Mouse (Mus musculus) gastrocnemius, postnatal 14 days (tissue): Measurements from ENCODE around the gene Poll. TPM values are rescaled to one million over a fixed set of nuclear protein-coding genes. Genes with fewer than 3 reads are reported as not detected.
A peak's percentile ranks its signal among the peaks of the same experiment; 100 is the strongest.

Experiments used
- DNase-seq: peaks from one replicate; pipeline ENCODE4 v3.0.0; 2021; ENCODE audit warnings: mixed read lengths
- intact Hi-C: fragments of 180-260 bp; cut with DNase I; formaldehyde crosslinking; loops from one replicate; pipeline ENCODE4 v1.15.1; 2025; ENCODE audit warnings: low total_unique reads
- long read RNA-seq, 2 experiments: library from polyadenylated mRNA; stranded (forward); transcript quantifications; one replicate each; pipeline ENCODE4 v2.0.0; 2021
- total RNA-seq, 2 experiments: library from RNA; stranded (reverse); gene quantifications; 2 replicates each; pipeline ENCODE4 v1.2.3; 2021

Poll gene
- total RNA-seq = 10 to 100 TPM; 11.2 to 11.3 TPM
- long read RNA-seq, experiment 1, transcript Poll-201 (9 exons, 2,324 nt) = major isoform, 8 of 10 reads
- long read RNA-seq, experiment 1, partial matches to known transcripts = 2 of 10 reads
- long read RNA-seq, experiment 1, other reads (novel, unspliced or antisense) = 0 of 10 reads
- long read RNA-seq, experiment 2, transcript Poll-201 (9 exons, 2,324 nt) = major isoform, 9 of 10 reads
- long read RNA-seq, experiment 2, partial matches to known transcripts = 1 of 10 reads
- long read RNA-seq, experiment 2, other reads (novel, unspliced or antisense) = 0 of 10 reads

DNA sequence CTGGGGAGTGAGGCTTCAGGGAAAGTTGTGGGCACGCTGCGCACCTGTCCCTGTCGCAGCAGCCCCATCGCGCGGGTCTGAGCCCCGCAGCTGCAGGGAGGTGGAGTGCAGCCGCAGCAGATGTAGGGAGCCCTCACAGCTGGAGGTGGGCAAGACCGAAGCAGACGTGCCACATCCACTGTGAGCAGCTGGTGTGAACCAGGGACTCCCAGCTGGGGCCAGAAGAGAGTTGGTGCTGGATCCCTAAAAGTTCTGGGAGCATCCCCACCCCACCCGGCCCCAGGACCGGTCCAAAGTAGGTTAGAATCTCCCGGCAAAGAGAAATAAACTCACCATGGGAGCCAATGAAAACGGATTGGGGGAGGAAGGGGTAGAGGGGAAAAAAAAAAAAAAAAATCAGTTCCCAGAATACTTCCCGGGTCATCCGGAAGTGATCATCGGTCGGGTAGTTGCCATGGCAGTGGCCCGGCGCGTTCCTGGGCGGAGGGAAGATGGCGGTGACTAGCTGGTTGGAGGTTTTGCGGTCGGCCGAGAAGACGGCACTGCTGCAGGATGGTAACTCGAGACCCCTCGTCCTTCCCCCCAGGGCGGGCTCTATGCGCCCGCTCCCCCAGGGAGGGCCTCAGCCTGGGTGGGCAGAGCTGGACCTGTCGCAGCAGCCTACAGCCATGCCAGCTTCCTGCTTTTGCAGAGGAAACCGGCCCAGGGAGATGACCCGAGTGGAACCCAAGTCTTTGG is at the start of gene Poll, which contains the start of gene Gm17018:
Poll (minus strand) TSS at position 379 of the 738 bp plus-strand sequence.
Gm17018 (plus strand) TSS at position 463 of the 738 bp plus-strand sequence.
- peak; percentile 87 for DNase-seq
- intact Hi-C loops = no loop called here

DNA sequence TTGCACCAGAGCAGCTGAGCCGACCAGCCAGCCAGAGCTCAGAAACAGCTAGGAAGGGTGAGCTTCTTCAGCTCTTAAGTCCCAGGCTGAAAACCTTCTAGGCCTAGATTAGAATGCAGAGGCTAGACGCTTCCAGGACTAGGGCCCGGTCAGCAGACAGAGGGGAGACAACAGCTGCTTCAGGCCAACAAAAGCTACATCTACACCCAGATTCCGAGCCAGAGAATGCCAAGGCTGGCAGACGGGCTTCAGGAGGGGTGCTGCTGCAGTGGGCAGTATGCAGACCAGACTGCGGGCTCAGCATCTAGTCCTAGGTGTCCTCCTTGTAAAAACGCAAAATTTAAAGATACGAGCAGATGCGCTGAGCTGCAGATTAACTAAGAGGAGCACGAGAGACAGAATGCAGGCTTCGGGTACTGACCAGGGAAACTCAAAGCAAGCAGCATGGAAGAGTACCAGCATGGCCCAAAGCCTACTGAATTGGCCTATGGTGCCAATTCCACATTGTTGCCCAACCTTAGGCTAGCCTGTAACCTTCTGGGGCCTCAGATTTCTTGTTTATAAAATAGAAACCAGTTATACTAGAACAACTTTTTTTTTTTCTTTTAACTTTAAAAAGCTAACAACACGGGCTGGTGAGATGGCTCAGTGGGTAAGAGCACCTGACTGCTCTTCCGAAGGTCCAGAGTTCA is 48.5 kb upstream of the Poll start:
- intact Hi-C loops = no loop called here
- no peak for DNase-seq

DNA sequence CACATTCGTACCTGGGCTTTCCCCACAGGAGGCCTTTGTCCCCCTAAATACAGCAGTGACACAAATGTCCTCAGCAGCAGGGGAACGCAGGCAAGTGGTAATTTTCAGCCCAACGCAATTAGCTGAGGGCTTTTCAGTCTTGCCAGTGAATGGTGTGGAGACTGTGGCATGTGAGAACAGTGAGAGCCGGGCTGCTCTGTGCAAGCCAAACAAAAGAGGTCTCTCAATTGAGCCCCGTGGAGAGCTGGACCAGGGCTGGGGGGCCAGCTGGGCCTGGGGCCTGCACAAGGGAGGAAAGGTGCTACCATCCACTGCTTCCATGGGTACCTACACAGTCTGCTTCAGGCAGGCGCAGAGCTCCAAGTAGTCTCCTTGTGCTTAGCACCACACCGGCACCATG is 47.1 kb upstream of the Poll start:
- DNase-seq = no peak
- intact Hi-C loops = no loop called here

DNA sequence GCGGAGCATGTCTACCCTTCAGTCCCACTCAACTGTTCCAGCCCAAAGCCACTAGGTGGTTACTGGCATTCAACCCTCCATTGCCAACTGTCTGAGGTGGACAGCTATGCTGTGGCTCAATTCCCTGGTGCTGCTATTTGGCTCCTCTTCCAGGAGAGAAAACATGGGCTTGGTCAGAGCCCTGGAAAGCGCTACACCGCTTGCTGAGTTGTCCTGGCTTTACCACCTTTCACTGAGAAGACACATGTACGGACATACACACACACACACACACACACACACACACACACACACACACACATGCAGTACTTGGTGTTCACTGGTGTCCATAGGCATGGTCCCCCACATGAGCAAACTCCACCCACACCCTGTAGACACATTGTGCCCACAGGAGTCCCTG is 46.4 kb upstream of the Poll start:
- DNase-seq = no peak
- intact Hi-C loops = no loop called here

DNA sequence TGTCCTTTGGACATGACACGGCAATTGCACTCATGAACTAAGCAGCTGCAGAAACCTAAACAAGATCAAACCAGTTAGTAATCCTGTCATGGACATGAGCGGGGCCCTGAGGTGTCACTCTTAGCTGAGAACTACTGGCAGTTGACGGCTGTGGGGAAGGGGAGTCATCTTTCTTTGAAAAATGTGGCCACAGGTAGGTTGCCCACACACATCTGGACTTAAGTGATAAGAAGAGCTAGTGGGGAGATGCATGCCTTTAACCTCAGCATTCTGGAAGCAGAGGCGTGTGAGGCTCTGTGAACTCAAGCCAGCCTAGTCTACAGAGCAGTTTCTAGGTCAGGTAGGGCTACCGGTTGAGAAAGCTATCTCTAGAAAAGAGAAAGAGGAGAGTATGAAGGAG is 42.3 kb upstream of the Poll start:
- DNase-seq = no peak
- intact Hi-C loops = no loop called here

DNA sequence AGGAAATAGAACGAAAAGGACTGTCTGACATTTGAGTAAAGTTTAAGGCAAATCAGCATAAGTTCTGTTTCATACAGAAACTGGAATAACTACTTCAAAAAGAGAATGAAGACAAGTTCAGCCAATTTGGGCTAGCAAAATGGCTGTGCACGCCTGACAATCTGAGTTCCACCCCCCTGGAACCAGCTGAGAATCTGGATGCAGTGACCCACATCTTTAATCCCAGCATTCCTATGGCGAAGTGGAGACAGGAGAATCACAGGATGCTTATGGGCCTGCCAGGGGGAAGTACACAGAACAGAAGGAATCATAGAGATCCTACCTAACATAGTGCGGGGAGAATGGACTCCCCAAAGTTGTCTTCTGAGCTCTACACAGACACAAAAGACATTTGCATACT is 36.8 kb upstream of the Poll start:
- DNase-seq = no peak
- intact Hi-C loops = no loop called here

DNA sequence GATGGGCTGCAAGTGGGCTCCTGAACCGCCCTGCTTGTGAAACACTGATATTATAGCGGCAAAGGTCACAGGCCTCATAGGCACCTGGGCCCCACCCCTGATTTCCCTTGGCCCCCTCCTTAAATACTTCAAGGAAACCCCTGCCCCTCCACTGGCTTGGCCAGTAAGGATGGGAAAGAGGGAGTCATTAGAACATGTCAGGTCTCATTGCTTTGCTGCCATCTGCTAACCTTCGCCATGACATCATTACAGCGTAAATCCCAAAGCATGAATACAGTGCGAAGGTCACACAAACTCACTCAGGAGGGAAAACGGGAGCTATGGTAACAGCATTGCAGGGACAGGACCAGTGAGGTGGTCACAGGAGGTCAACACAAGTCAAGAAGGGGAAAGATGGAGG is 36.1 kb upstream of the Poll start:
- intact Hi-C loops = no loop called here
- DNase-seq = no peak

DNA sequence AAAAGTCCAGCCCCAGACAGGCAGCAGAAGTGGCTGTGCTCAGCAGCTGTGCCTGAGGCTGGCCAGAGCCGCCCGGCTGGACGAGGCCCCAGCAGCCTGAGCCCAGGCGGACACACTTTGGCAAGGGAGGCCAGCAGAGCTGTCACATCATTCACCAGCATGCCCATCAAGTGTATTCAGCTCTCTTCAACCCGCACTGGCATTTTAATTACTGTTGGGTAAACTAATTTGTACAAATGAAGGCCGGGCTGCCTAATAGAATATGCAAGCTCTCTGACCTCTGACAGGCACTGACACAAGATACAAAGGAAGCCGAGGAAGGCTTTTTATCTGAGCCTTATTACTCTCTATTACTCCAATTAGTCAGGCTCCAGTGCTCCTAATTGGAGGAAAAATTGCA is 35.7 kb upstream of the Poll start:
- DNase-seq = peak; percentile 65
- intact Hi-C loops = no loop called here

DNA sequence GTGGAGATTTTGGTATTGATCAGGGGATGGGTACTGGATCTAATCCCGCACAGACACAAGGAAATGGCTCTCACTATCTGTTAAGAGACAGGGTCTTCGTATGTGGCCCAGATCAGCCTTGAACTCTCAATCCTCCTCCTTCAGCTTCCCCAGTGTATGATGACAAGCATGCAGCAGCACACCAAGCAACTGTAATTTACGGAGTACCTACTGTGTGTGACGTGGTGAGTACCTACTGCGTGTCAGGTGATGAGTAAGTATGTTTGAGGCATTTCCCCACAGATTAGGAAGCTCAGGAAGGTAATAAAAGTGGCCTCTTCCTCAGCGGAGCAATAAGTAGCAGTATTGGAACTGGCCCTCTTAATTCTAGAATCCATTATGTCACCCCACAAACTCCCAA is 35.1 kb upstream of the Poll start:
- no peak for DNase-seq
- intact Hi-C loops = no loop called here

DNA sequence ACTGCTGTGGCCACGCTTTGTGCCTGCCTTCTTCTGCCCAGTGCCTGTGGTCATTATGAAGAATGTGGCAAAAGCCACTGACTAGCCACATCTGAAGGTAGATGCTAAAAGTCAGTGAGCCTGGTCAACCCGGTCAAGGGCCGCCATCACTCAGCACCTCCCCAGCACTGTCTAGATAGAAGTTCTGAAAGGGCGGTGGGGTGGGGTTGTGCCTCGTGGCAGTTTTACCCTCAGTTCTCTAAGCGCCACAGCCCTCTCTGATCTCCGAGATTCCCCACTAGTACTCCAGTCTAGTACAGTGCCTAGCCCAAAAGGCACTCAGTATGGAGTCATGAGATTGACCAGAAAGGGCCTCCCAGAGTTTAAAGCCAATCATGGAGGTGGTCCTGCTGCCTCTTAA is 33.7 kb upstream of the Poll start:
- intact Hi-C loops = no loop called here

DNA sequence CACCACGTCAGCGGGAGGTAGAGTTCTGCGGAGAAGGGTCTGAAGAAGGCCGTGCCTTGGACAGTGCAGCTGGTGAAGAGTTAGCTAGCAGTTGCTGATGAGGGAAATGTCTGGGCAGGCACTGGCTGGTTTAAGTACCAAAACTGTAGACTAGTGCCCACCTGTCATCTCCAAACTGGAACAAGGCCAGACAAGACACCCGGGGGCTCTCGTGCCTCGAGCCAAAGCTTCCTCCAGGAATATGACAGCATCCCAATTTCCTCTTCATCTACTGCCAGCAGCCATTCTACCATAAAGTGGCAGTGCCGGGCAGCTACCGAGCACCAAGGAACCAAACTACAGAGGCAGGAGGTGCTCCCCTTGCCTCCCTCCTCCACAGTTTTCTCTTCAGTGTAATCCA is 32.6 kb upstream of the Poll start:
- intact Hi-C loops = no loop called here

More for the DNA sequence above, 33.7 kb upstream of the Poll start:
- DNase-seq = no peak

DNA sequence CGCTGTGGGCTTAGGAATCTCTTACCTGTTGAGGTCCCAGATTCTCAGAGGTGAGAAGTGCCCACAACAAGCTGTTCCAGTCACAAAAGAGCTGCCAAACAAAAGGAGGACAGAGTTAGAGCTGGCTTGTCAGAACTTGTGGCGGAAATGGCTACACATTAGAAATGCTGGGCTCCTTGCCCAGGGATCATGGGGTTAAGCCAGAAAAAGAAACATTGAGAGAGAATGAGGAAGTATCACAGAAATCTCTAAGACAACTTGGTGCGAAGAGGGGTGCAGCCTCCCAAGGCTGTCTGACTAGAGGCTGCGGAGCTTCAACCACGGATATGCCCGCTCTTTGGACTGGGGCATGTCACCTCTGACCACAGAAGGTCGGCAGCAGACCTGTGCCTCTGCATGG is 31.4 kb upstream of the Poll start:
- intact Hi-C loops = no loop called here

More for the DNA sequence above, 32.6 kb upstream of the Poll start:
- no peak for DNase-seq

DNA sequence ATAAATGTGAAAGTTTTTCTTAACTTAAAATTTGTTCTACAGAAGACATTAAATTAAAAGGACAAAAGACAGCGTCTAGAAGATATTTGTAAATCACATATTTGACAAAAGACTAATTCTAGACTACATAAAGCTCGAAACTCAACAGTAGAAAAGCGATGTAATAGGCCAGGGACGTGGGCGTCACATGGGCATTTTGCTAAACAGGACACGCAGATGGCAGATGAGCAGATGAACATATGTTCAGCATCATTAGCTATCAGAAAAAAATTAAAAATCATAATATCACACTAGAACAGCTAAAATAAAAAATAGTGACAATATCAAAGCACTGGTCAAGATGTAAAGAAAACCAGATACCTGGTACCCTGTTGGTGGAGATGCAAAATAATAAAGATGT is 29.4 kb upstream of the Poll start:
- no peak for DNase-seq

More for the DNA sequence above, 31.4 kb upstream of the Poll start:
- DNase-seq = peak; percentile 49

DNA sequence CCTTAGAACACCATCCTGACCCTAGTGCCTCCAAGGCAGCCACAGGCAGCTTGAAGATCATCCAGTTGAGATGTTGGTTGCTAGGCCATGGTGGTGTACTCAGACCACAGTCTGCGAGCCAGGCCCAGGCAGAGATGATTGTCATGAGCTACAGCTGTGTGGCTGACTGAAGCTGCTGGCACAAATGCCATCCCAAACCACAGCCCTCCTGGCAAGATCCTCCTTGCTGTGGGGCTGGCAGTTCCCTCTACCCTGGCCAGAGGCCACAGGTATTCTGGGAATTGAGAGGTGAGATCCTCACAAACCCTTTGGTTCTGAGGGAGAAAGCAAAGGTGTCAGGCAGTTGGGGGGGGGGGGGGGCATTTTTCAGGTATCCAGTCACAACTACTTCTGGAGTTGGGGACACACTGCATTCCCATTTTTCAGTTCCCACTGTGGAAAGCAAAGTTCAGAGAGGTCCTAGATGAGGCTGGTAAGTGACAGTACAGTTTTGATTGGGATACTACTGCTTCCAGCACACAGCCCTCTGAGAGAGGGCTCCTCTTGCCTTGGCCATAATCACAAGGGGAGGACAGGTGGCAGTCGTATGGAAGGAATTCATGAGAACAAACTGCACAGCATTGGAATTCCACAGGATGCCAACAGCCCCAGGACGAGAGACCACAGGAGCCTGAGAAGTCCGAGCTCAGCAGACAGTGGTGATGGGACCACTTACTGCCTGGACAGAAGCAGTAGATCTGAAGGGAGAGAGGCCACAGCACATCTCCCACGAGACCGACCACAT is 27.4 kb upstream of the Poll start:
- peak; percentile 41 for DNase-seq
- intact Hi-C loops = no loop called here

More for the DNA sequence above, 29.4 kb upstream of the Poll start:
- intact Hi-C loops = no loop called here

DNA sequence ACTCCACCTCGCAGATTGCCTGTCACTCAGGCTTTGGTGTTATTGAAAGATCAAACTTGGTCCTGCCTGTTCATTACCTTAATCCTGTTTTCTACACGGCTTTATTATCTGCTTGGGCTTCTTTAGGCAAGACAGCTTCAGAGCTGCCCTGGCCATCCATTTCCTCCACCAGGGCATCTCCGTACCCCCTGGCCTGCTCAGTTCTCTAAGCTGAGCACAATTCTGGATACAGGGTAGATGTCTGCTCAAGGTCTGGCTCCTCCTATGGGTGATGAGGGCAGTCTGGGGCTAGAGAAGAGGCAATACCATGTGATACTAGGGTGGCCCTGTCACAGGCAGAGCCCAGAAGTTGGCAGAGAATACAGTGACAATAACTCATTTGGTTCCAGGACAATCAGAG is 26.5 kb upstream of the Poll start:
- intact Hi-C loops = no loop called here
- DNase-seq = no peak

DNA sequence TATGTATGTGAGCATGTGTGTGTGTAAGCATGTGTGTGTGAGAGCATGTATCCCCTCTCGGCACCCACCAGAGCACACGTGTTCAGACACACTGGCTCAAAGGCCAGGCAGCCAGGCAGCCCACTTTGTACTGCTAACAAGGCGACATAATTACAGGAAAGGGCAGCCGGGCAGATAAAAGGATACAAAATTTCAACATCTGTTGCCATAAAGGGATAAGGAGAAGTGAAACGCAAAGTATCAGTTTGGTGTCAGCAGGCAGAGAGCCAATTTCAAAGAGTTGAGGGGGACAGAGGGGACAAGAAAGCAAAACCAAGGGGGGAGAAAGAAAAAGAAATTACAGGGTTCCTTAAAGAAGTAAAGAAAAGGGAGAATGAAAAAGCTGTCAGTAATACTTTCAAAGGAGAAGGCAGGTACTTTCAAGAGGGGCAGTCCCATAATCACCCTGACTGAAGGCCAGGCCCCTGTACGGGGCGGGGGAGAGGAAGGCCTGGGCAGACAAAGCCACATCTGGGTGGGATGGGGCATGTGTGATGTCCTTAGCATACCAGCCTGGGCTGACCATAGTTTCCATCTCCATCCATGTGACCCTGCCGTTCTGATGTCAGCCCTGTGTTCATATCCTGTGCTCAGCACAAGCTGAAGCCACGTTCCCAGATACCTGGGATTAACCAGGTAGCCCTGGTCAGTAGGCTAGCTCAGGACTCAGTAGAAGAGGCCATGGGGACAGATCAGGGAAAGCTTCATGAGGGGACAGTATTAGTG is 24.7 kb upstream of the Poll start:
- intact Hi-C loops = no loop called here
- no peak for DNase-seq

DNA sequence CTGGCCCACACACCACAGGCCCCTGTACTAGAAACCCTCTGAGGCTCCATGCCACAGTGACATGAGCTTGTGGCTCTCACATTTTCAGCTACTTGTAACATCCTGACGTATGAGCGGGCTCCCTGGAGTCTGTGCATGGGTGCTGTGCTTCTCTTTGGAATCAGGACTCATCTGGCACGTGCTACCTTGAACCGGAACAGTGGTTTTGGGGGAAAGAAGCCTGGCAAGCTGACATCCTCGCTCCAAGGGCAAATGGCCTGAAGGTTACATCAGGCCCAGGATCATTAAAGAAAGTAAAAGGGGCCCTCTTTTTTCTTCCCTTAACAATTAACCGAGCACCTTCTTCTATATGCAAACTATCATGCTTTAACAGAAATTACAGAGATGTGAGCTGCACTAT is 22.8 kb upstream of the Poll start:
- intact Hi-C loops = no loop called here
- no peak for DNase-seq

DNA sequence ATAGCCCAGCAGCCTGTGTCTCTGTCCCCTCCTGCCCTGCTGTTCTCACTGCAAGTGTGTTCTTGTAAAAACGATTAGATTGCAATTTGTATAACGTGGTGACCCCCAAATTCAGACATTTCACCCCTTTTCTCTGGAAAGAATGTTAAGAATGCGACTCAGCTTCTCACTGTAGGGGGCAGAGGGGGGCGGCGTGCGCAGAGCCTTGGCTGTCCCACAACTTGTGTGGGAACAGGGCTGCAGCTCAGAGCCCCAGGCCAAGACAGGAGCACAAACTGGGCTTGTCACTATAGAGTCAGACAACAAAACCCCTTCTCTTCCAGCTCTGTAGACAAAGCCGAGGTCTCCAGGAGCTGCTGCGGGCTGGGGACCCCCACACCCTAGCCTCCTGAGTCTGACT is 21.8 kb upstream of the Poll start:
- intact Hi-C loops = no loop called here
- no peak for DNase-seq

DNA sequence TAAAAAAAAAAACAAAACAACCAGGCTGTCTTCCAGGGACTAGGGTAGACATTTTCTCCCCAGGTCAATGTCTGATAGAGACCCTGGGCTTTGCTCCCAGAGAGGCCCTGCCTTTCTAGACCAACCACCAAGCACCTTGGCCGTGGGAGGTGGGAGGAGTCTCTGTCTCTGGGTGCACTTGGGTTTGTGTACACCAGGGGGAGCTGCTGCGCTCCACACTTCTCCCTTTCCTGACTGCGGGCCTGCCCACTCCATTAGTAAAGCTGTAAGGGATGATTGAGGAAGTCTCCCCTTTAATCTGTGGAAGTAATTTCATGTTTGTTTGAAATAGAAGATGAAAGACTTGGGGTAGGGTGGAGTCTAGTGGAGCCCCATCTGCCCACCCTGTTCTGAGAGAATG is 20.9 kb upstream of the Poll start:
- peak; percentile 53 for DNase-seq

More for the DNA sequence above, 20.9 kb upstream of the Poll start:
- intact Hi-C loops = no loop called here
